Mouse (Mus musculus) embryonic fibroblast, embryonic 13.5 days (primary cell): ENCODE results near the gene Acaa1b. TPM values are rescaled to one million over a fixed set of nuclear protein-coding genes. Genes with fewer than 3 reads are reported as not detected.

ENCODE experiments used
- H3K27ac ChIP-seq: 2 replicates; pipeline ENCODE4 v1.5.1; 2012; ENCODE audit warnings: low read length, control low read depth, inconsistent platforms; ENCODE audit not compliant: insufficient read depth
- H3K4me1 ChIP-seq: 2 replicates; pipeline ENCODE4 v1.6.1; 2011; ENCODE audit warnings: low read length; ENCODE audit not compliant: control insufficient read depth, insufficient read depth
- H3K4me3 ChIP-seq: 2 replicates; pipeline ENCODE4 v1.5.1; 2011; ENCODE audit warnings: mild to moderate bottlenecking, control low read depth, low read length; ENCODE audit not compliant: insufficient read depth
- CTCF ChIP-seq: IDR thresholded peaks from 2 replicates; pipeline ENCODE4 v1.5.1; 2011; ENCODE audit warnings: mild to moderate bottlenecking, control low read depth, low read length, moderate library complexity, borderline replicate concordance; ENCODE audit not compliant: insufficient read depth
- POLR2A ChIP-seq: IDR thresholded peaks from 2 replicates; pipeline ENCODE4 v1.6.1; 2011; ENCODE audit warnings: low read depth, mild to moderate bottlenecking, control low read depth, low read length, moderate library complexity
- polyA plus RNA-seq: library from polyadenylated mRNA; stranded (reverse); fragments of >200 nt; gene quantifications from 2 replicates; pipeline ENCODE4 v1.2.4, GENCODE M21; 2011; ENCODE audit warnings: low read depth; ENCODE audit not compliant: missing spikeins, insufficient read length

The Acaa1b gene
- polyA plus RNA-seq, 1 experiment, result 0.98 TPM

DNA sequence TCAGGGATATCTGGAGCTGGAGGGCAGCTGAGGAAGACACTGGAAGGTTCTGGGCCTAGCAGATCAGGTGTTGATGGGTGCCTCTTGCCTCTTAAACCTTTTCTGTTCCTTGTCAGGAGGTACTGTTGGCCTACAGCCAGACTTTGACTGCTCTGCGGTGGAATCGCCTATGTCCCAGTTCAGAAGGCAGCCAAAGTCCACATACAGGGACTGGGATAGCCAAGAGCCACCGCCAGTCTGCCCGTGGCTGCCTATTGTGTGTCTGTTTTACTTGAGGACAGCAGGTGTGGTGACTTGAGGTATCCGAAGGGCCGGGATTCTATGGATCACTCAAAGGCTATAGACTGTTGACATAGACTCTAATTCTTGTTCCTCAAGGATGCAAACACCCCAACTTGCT is 8.7 kb upstream of the Acaa1b start:
- no peaks in the 10 kb centered on the region for H3K4me1 ChIP-seq
- H3K27ac ChIP-seq, result no peak overlapping the region
- TF ChIP-seq POLR2A (no peak), CTCF (no peak)
- H3K4me3 ChIP-seq, result no peak overlapping the region

DNA sequence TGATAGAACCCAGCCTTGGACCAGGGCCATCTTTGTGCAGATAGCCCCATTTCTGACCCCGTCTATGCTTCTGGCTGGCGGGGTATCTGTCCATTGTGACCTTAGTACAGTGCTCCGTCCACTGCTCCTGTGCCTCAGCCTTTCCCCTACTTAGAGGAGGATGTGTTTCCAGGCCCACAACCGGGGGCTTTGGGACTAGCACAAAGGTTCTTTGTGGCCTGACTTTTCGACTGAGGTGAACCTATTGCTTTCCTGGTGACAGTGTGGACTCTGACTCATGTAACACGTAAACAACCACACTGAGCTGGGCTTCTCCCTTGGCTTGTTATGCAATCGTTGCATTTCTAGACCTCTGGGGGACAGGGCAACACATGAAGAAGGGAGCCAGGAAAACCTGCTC is 7.8 kb upstream of the Acaa1b start:
- Histone ChIP-seq H3K4me1 (no peaks in the 10 kb centered on the region), H3K4me3 (no peak overlapping the region), H3K27ac (no peak overlapping the region)
- TF ChIP-seq POLR2A (no peak), CTCF (no peak)

DNA sequence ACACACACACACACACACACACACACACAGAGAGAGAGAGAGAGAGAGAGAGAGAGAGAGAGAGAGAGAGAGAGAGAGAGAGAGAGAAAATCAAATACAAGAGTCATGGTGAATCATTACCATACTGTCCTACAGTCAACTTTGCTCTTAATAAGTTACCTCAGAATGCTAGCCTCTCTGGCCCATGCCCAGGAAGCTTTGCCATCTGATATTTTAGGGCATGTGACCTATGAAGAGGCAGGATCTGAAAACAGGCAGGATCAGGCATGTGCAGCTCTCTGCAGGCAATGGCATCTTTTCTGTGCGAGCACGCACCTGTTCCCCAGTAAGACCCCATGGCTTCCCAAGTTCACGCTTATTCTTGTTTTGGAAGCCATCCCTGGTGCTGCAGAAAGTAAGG is 3.8 kb upstream of the Acaa1b start:
- TF ChIP-seq CTCF, result no peak
- TF ChIP-seq POLR2A, result no peak
- H3K4me3 ChIP-seq, result no peak overlapping the region
- no peak overlapping the region for H3K27ac ChIP-seq
- H3K4me1 ChIP-seq, result no peaks in the 10 kb centered on the region

- Histone ChIP-seq H3K4me1 (no peaks in the 10 kb centered on the region), H3K27ac (no peak within 1 kb of the TSS), H3K4me3 (no peak within 1 kb of the TSS)
- no peak for TF ChIP-seq CTCF
- no peak for TF ChIP-seq POLR2A
Measured at GRCm38 (mm10) chr9:119158861-119159260, 2.0 kb upstream of the Acaa1b start, which contains the start of gene Gm47289. Gene Gm47289 (plus strand): TSS chr9:119159161.

DNA sequence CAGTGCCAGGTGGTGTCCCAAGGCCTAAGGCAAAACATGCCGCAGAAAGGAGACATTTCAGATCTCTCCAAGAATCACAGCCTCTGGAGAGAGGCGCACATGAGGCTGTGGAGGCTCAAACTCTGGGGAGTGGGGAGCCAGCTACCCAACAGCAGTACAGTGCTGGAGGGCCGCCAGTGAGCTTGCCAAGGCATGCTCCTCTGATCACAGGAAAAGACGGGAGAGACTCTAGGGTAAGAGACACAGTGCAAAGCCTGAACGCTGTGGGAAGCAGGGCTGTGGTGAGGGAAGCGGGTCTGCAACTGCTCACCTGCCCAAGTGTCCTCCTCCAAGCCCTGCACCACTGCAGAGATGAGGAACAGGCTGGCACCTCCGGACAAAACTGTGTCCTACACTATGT is 1.1 kb downstream of the Acaa1b start:
- Histone ChIP-seq H3K4me1 (no peaks in the 10 kb centered on the region), H3K4me3 (no peak overlapping the region), H3K27ac (no peak overlapping the region)
- TF ChIP-seq POLR2A (no peak), CTCF (no peak)

DNA sequence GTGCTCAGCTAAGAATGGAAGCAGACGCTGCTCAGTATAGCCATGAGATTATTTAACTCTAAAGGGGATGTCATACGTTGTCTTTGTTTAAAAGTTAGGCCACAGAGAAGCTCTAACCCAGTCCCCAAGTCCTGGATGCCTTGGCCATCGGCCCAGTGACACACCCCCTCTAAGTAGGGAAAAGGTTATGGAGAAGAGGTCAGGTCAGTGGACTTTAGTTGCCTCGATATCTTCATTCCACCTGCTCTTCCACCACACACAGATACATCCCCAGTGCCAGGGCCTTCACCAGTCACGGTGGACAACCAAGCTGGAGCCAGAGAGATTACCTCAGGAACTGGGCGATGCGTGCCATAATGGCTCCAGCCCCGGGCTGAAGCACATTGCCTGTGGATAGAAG is 1.5 kb downstream of the Acaa1b start:
- TF ChIP-seq CTCF (no peak), POLR2A (no peak)
- Histone ChIP-seq H3K4me3 (no peak overlapping the region), H3K27ac (no peak overlapping the region), H3K4me1 (no peaks in the 10 kb centered on the region)

DNA sequence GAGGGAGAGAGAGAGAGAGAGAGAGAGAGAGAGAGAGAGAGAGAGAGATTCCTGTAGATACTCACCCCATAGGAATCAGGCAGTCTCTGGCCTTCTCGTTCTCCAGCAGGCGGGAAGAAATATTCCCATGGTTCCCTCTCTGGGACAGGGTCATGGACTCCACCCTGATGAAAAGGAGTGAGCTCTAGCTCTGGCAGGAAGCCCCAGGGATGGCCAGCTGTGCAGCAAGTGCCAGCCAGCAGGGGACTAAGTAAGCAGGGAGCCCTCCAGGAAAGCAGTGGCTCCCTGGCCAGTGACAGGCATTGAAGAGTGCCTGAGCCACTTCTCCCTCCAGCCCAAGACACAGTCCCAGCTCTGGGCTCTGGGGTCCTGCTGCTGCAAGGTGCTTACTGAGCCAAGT is 5.1 kb downstream of the Acaa1b start:
- Histone ChIP-seq H3K4me3 (no peak overlapping the region), H3K4me1 (no peaks in the 10 kb centered on the region), H3K27ac (no peak overlapping the region)
- TF ChIP-seq POLR2A (no peak), CTCF (no peak)

DNA sequence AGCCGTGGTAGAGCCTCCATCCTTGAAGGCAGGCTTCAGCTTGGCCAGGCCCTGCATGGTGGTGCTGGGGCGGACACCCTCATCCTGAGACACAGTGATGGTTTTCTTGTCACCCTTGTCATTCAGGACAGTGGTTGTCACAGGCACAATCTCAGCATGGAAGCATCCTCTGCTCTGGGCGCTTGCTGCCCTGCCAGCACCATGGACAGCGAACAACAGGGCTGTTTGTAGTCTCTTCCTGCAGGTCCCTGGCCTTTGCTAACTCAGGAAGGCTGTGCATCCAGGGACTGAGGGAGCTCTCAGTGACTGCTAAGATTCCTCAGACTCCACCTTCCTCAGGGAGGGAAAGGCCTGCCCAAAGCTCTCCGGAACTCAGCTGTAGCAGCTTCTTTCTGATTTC is 7.3 kb downstream of the Acaa1b start:
- TF ChIP-seq POLR2A, result no peak
- H3K27ac ChIP-seq, result no peak overlapping the region
- no peaks in the 10 kb centered on the region for H3K4me1 ChIP-seq
- H3K4me3 ChIP-seq, result no peak overlapping the region

GRCm38 (mm10) chr9:119146098-119146770 is 10.7 kb downstream of the Acaa1b start:
- Histone ChIP-seq H3K4me1 (no peaks in the 10 kb centered on the region), H3K4me3 (no peak overlapping the region), H3K27ac (no peak overlapping the region)
- TF ChIP-seq POLR2A, result no peak
- TF ChIP-seq CTCF, result no peak

DNA sequence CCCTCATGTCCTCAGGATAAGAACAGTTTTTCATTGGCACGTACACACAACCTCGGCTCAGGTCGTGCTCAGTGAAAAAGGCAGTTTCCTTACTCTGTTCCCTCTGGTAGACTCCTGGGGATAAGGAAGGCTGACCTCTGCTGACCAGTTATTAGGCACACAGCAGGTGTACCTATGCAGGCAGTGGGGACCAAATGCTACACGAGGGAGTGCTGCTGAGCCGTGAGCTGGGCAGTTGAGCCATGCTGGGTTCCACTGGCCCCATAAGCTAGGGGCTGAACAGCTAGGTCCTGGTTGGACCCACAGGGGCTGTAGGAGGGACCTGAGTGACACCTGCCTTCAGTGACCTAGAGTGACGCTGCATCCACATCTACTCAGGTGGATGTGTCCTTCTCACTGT is 11.3 kb downstream of the Acaa1b start:
- H3K27ac ChIP-seq, result no peak overlapping the region
- H3K4me1 ChIP-seq, result no peaks in the 10 kb centered on the region
- no peak overlapping the region for H3K4me3 ChIP-seq
- TF ChIP-seq CTCF (no peak), POLR2A (no peak)

DNA sequence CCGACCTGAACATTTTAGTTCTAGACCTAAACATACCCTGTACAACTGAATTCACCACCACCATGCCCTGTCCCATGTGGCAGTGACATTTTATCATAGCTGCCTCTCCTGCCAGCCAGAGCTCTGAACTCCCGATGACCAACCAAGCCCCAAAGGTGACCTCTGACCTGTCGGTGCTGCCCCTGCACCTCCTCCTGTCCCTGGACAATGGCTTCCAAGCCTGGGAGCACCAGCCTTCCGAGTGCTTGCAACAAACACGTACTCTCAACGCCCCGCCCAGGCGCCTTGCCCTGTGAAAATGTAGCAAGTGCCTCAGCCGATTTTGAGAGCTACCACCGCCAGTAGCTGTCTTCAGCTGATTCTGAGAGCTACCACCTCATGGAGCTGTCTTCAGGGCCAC is 11.8 kb downstream of the Acaa1b start:
- TF ChIP-seq CTCF (no peak), POLR2A (no peak)
- H3K4me3 ChIP-seq, result no peak overlapping the region
- no peak overlapping the region for H3K27ac ChIP-seq
- H3K4me1 ChIP-seq, result no peaks in the 10 kb centered on the region
